Mouse (Mus musculus) R1 (cell line): ENCODE data around the gene Slc22a5.
"Not testable (repeated sequence)": the region's sequence is repeated elsewhere in the genome, so short reads cannot be mapped to it uniquely, and the experiment has no call there.

Source experiments
- DNase-seq: peaks from one replicate; pipeline ENCODE4 v3.0.0-alpha.2; 2018; ENCODE audit warnings: low read depth, low spot score

Slc22a5 gene

GRCm38 (mm10) chr11:53889091-53889645, 2.3 kb downstream of the Slc22a5 start:
- no peak for DNase-seq

- no peak for DNase-seq
Observed at GRCm38 (mm10) chr11:53888242-53888641, 3.2 kb downstream of the Slc22a5 start.

- DNase-seq: no peak
Observed at GRCm38 (mm10) chr11:53883287-53883686, 8.2 kb downstream of the Slc22a5 start.

GRCm38 (mm10) chr11:53878096-53878495, 13.4 kb downstream of the Slc22a5 start:
- DNase-seq: peak; percentile 30

- DNase-seq: no peak
Observed at GRCm38 (mm10) chr11:53876488-53876887, 15.0 kb downstream of the Slc22a5 start.

- peak; percentile 26 for DNase-seq
Observed at GRCm38 (mm10) chr11:53874706-53875105, 16.8 kb downstream of the Slc22a5 start.

- peak; percentile 59 for DNase-seq
Observed at GRCm38 (mm10) chr11:53873909-53874704, 17.4 kb downstream of the Slc22a5 start.

- peak; percentile 39 for DNase-seq
Observed at GRCm38 (mm10) chr11:53871786-53872507, 19.5 kb downstream of the Slc22a5 start.

GRCm38 (mm10) chr11:53869172-53869571, 22.3 kb downstream of the Slc22a5 start:
- no peak for DNase-seq

- not testable (repeated sequence) for DNase-seq
Observed at GRCm38 (mm10) chr11:53868323-53868722, 23.1 kb downstream of the Slc22a5 start.

GRCm38 (mm10) chr11:53864724-53865310, 26.6 kb downstream of the Slc22a5 start:
- not testable (repeated sequence) for DNase-seq

- DNase-seq: peak; percentile 56
Observed at GRCm38 (mm10) chr11:53860944-53861343, 30.5 kb downstream of the Slc22a5 start.

- peak; percentile 43 for DNase-seq
Observed at GRCm38 (mm10) chr11:53858761-53859580, 32.5 kb downstream of the Slc22a5 start, which contains the start of gene Gm12216. Gene Gm12216 (minus strand): TSS chr11:53859256.

GRCm38 (mm10) chr11:53858058-53858760, 33.3 kb downstream of the Slc22a5 start:
- DNase-seq: no peak

- DNase-seq: no peak
Observed at GRCm38 (mm10) chr11:53853665-53854064, 37.8 kb downstream of the Slc22a5 start.

- peak; percentile 48 for DNase-seq
Observed at GRCm38 (mm10) chr11:53851795-53852194, 39.7 kb downstream of the Slc22a5 start.

GRCm38 (mm10) chr11:53849588-53850320, 41.7 kb downstream of the Slc22a5 start:
- DNase-seq: peak; percentile 84

- DNase-seq: no peak
Observed at GRCm38 (mm10) chr11:53845680-53846079, 45.8 kb downstream of the Slc22a5 start.

- no peak for DNase-seq
Observed at GRCm38 (mm10) chr11:53843106-53843505, 48.4 kb downstream of the Slc22a5 start.

- no peak for DNase-seq
Observed at GRCm38 (mm10) chr11:53842161-53842581, 49.3 kb downstream of the Slc22a5 start.
